Mouse (Mus musculus) liver, adult 2 months (tissue): ENCODE data around the gene Nr0b2.

Experiments
- CTCF ChIP-seq: fragments of 200-500 bp; IDR thresholded peaks from 2 replicates; pipeline ENCODE4 v1.5.1; 2011; ENCODE audit warnings: low read depth, low read length, control low read depth
- POLR2A ChIP-seq: fragments of 200-500 bp; IDR thresholded peaks from 2 replicates; pipeline ENCODE4 v1.6.1; 2011; ENCODE audit warnings: low read length, control low read depth; ENCODE audit not compliant: insufficient read depth; ENCODE audit errors: extremely low read depth

GRCm38 (mm10) chr4:133536081-133536480 lies 17.1 kb upstream of the Nr0b2 start:
- no peak for TF ChIP-seq POLR2A
- TF ChIP-seq CTCF, result no peak
